Mouse (Mus musculus): ENCODE results near the gene Mms19.

DNA sequence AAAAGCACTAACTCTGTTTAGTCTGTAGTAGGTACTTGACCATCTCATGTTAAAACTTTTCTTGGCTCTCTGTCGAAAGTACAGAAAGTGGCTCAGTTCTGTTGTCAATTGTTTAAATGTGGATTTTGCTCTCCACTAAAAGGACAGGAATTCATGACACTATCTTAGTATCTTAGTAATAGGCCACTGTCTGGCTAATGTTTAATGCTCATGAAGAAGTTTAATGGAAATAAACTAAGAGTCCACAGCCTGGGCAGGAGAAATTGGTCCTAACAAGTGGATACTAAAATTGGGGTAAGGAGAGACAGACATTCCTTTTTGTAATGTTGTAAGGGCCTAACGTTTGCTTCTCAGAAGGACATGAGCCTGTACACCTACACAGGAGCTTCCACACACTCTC, 70.6 kb downstream of the Mms19 start:
- TF ChIP-seq CTCF (IDR thresholded peaks at IDR 0.05; ENCODE audit: borderline replicate concordance, control insufficient read depth, extremely low read depth, insufficient read depth, low read length, poor library complexity) = no peak
- no peak for TF ChIP-seq POLR2A (IDR thresholded peaks at IDR 0.05; ENCODE audit: control insufficient read depth, extremely low read depth, insufficient read depth, low read length, poor library complexity)
